Mouse (Mus musculus): ENCODE measurements around the gene Nprl2. TPM values are rescaled to one million over a fixed set of nuclear protein-coding genes. Genes with fewer than 3 reads are reported as not detected.
A peak's percentile ranks its signal among the peaks of the same experiment; 100 is the strongest.

Gene Nprl2
- polyA plus RNA-seq, 1 experiment from 2014 or later, result 40.7 TPM

DNA sequence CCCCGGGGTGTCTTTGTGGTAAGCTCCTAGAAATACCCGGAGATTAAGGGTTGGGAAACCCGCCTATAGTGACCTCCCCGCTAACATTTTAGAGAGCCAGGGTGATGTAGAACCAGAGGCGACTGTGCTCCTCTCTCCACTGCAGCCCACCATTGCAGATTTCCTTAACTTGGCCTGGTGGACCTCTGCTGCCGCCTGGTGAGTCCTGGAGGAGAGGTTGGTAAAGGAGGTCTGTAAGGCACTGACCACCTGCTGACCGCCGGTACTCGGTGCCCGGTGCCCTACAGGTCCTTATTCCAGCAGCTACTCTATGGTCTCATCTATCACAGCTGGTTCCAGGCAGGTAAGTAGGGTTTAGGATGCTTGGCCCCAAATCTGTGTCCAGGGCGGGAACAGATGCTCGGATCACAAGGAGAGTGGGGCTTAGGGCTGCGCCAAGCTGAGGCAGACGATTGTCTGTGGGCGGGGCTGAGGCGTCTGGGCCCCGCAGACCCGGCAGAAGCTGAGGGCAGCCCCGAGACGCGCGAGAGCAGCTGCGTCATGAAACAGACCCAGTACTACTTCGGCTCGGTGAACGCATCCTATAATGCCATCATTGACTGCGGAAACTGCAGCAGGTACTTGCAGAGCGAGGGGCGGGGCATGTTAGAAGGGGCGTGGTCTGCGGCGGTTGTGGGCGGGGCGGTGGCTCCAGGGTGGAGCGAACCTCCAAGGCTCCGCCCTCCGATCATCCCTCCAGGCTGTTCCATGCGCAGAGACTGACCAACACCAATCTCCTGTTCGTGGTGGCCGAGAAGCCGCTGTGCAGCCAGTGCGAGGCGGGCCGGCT lies 15.6 kb upstream of the Nprl2 start:
- 4% methylated on average over 44 of the region's 44 CpGs for WGBS
- Histone ChIP-seq H3K4me2 (ENCODE audit: low read depth, low read length, severe bottlenecking) (peak overlapping the region; percentile 53), H3K9ac (ENCODE audit: low read length) (no peak overlapping the region; the same call in 1 of the 2 replicates), H3K9me3 (ENCODE audit: control insufficient read depth, low read length) (no peaks in the 10 kb centered on the region), H3K27me3 (ENCODE audit: control insufficient read depth, insufficient read depth, low read length) (peaks cover 23% of the 10 kb centered on the region), H3K36me3 (ENCODE audit: control insufficient read depth, insufficient read depth, low read length) (no peaks in the 10 kb centered on the region), H3K4me1 (replicated peaks; ENCODE audit: control insufficient read depth, insufficient read depth, low read length) (peaks cover 16% of the 10 kb centered on the region), H3K4me3 (ENCODE audit: low read depth, low read length) (peak overlapping the region; percentile 30), H3K27ac (ENCODE audit: low read depth, low read length) (no peak overlapping the region)
- ATAC-seq (replicated peaks; ENCODE audit: low FRiP score) (peak; percentile 71), DNase-seq (ENCODE audit: low spot score) (peak; percentile 91)

DNA sequence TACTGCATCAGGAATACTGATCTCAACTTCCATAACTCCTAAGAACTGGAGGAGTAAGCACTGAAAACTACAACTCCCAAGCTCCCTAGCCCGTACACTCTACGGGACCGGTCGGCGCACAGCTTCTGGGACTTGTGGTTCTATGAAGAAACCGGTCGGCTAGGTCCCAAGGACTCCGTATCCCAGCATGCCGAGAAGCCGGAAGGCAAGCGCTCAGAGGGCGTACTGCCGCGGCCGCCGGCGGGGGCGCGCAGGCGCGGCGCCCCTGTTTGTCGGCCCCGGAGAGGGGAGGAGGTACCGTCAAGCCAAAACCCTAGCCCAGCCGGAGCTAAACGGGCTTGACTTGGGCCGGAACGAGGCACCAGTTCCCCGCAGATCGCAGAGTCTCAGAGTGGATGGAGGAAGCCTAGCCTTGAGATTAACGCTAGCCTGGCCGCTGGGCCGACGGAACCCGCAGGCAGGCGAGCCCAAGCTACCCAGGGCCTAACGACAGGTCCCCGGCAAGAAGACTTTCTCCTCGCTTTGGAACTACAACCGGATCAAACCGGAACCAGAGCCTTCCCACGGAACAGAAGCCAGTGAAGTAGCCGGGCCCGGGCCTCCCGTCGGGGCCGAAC lies 8.1 kb upstream of the Nprl2 start, which contains the start of gene Tmem115:
Gene Tmem115, plus strand, starts transcription at position 155 of the 617 bp plus-strand sequence.
- Histone ChIP-seq H3K4me2 (ENCODE audit: low read depth, low read length, severe bottlenecking) (peak within 1 kb of the TSS; percentile 78), H3K27me3 (ENCODE audit: control insufficient read depth, insufficient read depth, low read length) (no peaks in the 10 kb centered on the region), H3K4me3 (ENCODE audit: low read depth, low read length) (peak within 1 kb of the TSS; percentile 60), H3K36me3 (ENCODE audit: control insufficient read depth, insufficient read depth, low read length) (peaks cover 7% of the 10 kb centered on the region), H3K27ac (ENCODE audit: low read depth, low read length) (no peak within 1 kb of the TSS), H3K4me1 (replicated peaks; ENCODE audit: control insufficient read depth, insufficient read depth, low read length) (peaks cover 17% of the 10 kb centered on the region), H3K9ac (ENCODE audit: low read length) (peak within 1 kb of the TSS; percentile 80), H3K9me3 (ENCODE audit: control insufficient read depth, low read length) (no peaks in the 10 kb centered on the region)
- ATAC-seq (replicated peaks; ENCODE audit: low FRiP score), result peak; percentile 98
- DNase-seq (ENCODE audit: low spot score), result peak; percentile 94
- WGBS, result under 1% methylated on average over 48 of the region's 48 CpGs

DNA sequence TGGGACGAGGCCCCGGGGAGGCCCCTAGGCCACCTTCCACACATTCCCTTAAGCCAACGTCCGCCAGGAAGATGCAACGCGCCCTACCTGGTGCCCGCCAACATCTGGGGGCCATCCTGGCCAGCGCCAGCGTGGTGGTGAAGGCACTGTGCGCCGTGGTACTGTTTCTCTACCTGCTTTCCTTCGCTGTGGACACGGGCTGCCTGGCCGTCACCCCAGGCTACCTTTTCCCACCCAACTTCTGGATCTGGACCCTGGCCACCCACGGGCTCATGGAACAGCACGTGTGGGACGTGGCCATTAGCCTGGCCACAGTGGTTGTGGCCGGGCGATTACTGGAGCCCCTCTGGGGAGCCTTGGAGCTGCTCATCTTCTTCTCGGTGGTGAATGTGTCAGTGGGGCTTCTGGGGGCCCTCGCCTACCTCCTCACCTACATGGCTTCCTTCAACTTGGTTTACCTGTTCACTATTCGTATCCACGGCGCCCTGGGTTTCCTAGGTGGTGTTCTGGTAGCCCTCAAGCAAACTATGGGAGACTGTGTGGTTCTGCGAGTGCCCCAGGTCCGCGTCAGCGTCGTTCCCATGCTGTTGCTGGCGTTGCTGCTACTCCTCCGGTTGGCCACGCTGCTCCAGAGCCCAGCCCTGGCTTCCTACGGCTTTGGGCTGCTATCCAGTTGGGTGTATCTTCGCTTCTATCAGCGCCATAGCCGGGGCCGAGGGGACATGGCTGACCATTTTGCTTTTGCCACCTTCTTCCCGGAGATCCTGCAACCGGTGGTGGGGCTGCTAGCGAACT lies 7.4 kb upstream of the Nprl2 start:
- H3K27me3 ChIP-seq (ENCODE audit: control insufficient read depth, insufficient read depth, low read length), result no peaks in the 10 kb centered on the region
- no peak overlapping the region for H3K27ac ChIP-seq (ENCODE audit: low read depth, low read length)
- H3K4me2 ChIP-seq (ENCODE audit: low read depth, low read length, severe bottlenecking), result peak overlapping the region; percentile 78
- peaks cover 7% of the 10 kb centered on the region for H3K36me3 ChIP-seq (ENCODE audit: control insufficient read depth, insufficient read depth, low read length)
- under 1% methylated on average over 40 of the region's 40 CpGs for WGBS
- H3K4me1 ChIP-seq (replicated peaks; ENCODE audit: control insufficient read depth, insufficient read depth, low read length), result peaks cover 17% of the 10 kb centered on the region
- peak overlapping the region; percentile 60 for H3K4me3 ChIP-seq (ENCODE audit: low read depth, low read length)
- peak overlapping the region; percentile 80 for H3K9ac ChIP-seq (ENCODE audit: low read length)
- H3K9me3 ChIP-seq (ENCODE audit: control insufficient read depth, low read length), result no peaks in the 10 kb centered on the region
- ATAC-seq (replicated peaks; ENCODE audit: low FRiP score) (peak; percentile 32), DNase-seq (ENCODE audit: low spot score) (peak; percentile 67)

DNA sequence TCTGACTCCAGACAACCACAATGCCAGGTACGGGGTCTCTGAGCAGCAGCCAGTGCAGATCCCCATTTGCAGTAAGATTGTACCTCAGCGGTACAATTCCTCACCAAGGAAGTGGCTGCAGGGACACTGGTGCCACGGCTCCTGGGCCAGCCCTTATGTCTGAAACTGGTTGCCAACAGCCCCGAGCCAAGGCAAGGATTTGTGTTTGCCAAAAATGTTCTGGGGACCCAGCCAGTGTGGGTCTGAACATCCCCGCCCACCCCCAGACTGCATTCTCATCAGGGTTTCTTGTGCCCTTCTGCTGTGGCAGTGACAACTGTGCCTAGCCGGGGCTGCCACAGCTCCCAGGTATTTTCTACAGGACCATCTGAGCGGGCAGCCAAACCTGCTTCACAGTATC lies 3.8 kb upstream of the Nprl2 start:
- Histone ChIP-seq H3K27me3 (ENCODE audit: control insufficient read depth, insufficient read depth, low read length) (no peaks in the 10 kb centered on the region), H3K36me3 (ENCODE audit: control insufficient read depth, insufficient read depth, low read length) (peaks cover 7% of the 10 kb centered on the region), H3K4me2 (ENCODE audit: low read depth, low read length, severe bottlenecking) (no peak overlapping the region), H3K9me3 (ENCODE audit: control insufficient read depth, low read length) (no peaks in the 10 kb centered on the region), H3K4me3 (ENCODE audit: low read depth, low read length) (no peak overlapping the region), H3K27ac (ENCODE audit: low read depth, low read length) (no peak overlapping the region), H3K9ac (ENCODE audit: low read length) (no peak overlapping the region), H3K4me1 (replicated peaks; ENCODE audit: control insufficient read depth, insufficient read depth, low read length) (peaks cover 19% of the 10 kb centered on the region)
- DNase-seq (ENCODE audit: low spot score), result no peak
- no peak for ATAC-seq (replicated peaks; ENCODE audit: low FRiP score)
- 96% methylated on average over 7 of the region's 7 CpGs for WGBS

DNA sequence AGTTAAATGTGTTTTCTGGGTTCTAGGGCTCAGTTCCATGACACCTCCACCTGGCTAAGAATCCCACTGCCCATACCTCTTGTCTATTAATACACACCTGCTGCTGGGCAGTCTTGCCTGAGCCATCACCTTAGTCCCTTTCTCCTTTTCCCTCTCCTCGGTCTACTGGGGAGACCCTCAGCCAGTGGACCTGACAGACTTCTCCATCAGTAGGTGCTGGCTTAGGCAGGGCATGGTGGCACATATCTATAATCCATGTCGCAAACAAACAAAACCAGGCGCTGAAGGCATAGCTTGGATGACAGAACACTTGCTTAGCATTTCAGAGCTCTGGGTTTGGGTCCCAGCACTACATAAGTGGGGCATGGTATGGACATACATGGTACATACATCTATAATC lies 3.3 kb upstream of the Nprl2 start:
- Histone ChIP-seq H3K4me2 (ENCODE audit: low read depth, low read length, severe bottlenecking) (no peak overlapping the region), H3K27me3 (ENCODE audit: control insufficient read depth, insufficient read depth, low read length) (no peaks in the 10 kb centered on the region), H3K4me3 (ENCODE audit: low read depth, low read length) (no peak overlapping the region), H3K9ac (ENCODE audit: low read length) (no peak overlapping the region), H3K27ac (ENCODE audit: low read depth, low read length) (no peak overlapping the region), H3K9me3 (ENCODE audit: control insufficient read depth, low read length) (no peaks in the 10 kb centered on the region), H3K36me3 (ENCODE audit: control insufficient read depth, insufficient read depth, low read length) (peaks cover 7% of the 10 kb centered on the region), H3K4me1 (replicated peaks; ENCODE audit: control insufficient read depth, insufficient read depth, low read length) (peaks cover 19% of the 10 kb centered on the region)
- ATAC-seq (replicated peaks; ENCODE audit: low FRiP score) (no peak), DNase-seq (ENCODE audit: low spot score) (no peak)
- 95% methylated on average over 3 of the region's 3 CpGs for WGBS

DNA sequence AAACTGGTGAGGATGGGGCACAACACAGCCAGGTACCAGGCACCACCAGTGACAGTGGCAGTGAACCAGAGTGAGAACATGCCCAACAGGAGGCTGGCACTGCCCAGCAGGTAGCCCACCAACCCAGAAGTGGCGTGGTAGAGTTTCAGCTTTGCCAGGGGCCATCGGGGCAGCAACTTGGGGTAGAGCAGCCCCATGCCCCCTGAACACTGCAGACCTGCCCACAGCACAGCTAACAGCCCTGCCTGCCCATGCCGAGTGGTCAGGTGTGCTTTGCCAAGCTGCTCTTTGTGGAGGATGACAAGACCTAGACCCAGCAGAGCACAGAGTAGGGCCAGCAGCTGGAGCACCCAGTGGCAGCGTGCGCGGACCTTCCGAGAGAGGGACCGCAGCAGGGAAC lies 2.1 kb upstream of the Nprl2 start:
- no peak overlapping the region for H3K9ac ChIP-seq (ENCODE audit: low read length)
- no peak for ATAC-seq (replicated peaks; ENCODE audit: low FRiP score)
- peaks cover 17% of the 10 kb centered on the region for H3K4me1 ChIP-seq (replicated peaks; ENCODE audit: control insufficient read depth, insufficient read depth, low read length)
- no peak overlapping the region for H3K4me2 ChIP-seq (ENCODE audit: low read depth, low read length, severe bottlenecking)
- H3K36me3 ChIP-seq (ENCODE audit: control insufficient read depth, insufficient read depth, low read length), result peaks cover 7% of the 10 kb centered on the region
- no peak overlapping the region for H3K27ac ChIP-seq (ENCODE audit: low read depth, low read length)
- H3K27me3 ChIP-seq (ENCODE audit: control insufficient read depth, insufficient read depth, low read length), result no peaks in the 10 kb centered on the region
- WGBS, result 98% methylated on average over 8 of the region's 8 CpGs
- DNase-seq (ENCODE audit: low spot score), result no peak
- H3K9me3 ChIP-seq (ENCODE audit: control insufficient read depth, low read length), result no peaks in the 10 kb centered on the region
- no peak overlapping the region for H3K4me3 ChIP-seq (ENCODE audit: low read depth, low read length)

DNA sequence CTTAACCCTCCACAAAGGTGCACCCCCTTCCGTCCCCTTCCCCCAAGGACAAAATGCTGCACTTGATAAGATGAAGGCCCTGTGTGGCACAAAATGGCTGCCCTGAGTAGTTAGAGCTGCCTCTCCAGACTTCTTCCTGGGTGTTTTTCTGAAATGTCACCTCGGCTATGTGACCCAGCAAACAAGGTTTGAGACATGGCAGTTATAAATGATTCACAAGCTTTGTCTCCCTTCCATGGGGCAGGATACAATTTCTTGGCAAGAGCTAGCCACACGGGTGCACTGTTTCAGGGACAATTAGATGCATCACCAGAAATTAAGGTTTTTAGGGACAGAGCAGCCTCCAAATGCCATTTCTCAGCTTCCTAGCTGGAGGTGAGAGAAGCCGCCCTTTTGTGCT lies 1.6 kb upstream of the Nprl2 start:
- WGBS, result 80% methylated on average over 4 of the region's 4 CpGs
- Histone ChIP-seq H3K4me3 (ENCODE audit: low read depth, low read length) (no peak overlapping the region), H3K27me3 (ENCODE audit: control insufficient read depth, insufficient read depth, low read length) (no peaks in the 10 kb centered on the region), H3K9ac (ENCODE audit: low read length) (no peak overlapping the region), H3K27ac (ENCODE audit: low read depth, low read length) (no peak overlapping the region), H3K9me3 (ENCODE audit: control insufficient read depth, low read length) (no peaks in the 10 kb centered on the region), H3K36me3 (ENCODE audit: control insufficient read depth, insufficient read depth, low read length) (peaks cover 7% of the 10 kb centered on the region), H3K4me1 (replicated peaks; ENCODE audit: control insufficient read depth, insufficient read depth, low read length) (peaks cover 17% of the 10 kb centered on the region), H3K4me2 (ENCODE audit: low read depth, low read length, severe bottlenecking) (no peak overlapping the region)
- DNase-seq (ENCODE audit: low spot score), result no peak
- no peak for ATAC-seq (replicated peaks; ENCODE audit: low FRiP score)

DNA sequence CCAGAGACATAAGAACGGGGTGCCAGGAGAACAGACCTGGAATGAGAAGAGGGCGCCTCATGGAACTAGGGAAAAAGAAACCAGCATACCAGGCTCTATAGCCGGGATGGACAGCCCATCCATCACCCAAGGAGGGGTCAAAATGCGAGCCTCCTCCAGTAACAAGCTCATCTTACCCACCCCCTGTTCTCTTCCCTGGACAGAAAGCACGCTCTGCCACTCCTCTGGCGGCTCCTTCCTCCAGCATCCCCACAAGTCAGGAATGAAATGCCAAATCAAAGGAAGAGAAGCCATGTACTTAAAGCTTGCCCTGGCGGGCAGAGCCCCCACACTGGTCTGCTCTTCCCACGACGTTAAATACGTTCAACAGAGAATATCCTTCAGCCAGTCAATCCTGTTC lies 1.0 kb upstream of the Nprl2 start:
- ATAC-seq (replicated peaks; ENCODE audit: low FRiP score), result no peak
- H3K4me1 ChIP-seq (replicated peaks; ENCODE audit: control insufficient read depth, insufficient read depth, low read length), result peaks cover 12% of the 10 kb centered on the region

More for the DNA sequence above, 1.0 kb upstream of the Nprl2 start:
- H3K4me2 ChIP-seq (ENCODE audit: low read depth, low read length, severe bottlenecking), result peak overlapping the region; percentile 95
- 38% methylated on average over 10 of the region's 10 CpGs for WGBS
- H3K9me3 ChIP-seq (ENCODE audit: control insufficient read depth, low read length), result no peaks in the 10 kb centered on the region
- DNase-seq (ENCODE audit: low spot score), result no peak
- peaks cover 7% of the 10 kb centered on the region for H3K36me3 ChIP-seq (ENCODE audit: control insufficient read depth, insufficient read depth, low read length)
- H3K9ac ChIP-seq (ENCODE audit: low read length), result no peak overlapping the region; the same call in 1 of the 2 replicates
- H3K27ac ChIP-seq (ENCODE audit: low read depth, low read length), result no peak overlapping the region
- peak overlapping the region; percentile 63 for H3K4me3 ChIP-seq (ENCODE audit: low read depth, low read length)
- no peaks in the 10 kb centered on the region for H3K27me3 ChIP-seq (ENCODE audit: control insufficient read depth, insufficient read depth, low read length)

All from forebrain, embryonic 11.5 days (tissue).